Mouse (Mus musculus) CH12.LX (cell line): ENCODE measurements around the gene Sox2. TPM values are rescaled to one million over a fixed set of nuclear protein-coding genes. Genes with fewer than 3 reads are reported as not detected.

Experiments
- DNase-seq: peaks from one replicate; pipeline ENCODE4 v3.0.0-alpha.2; 2013; ENCODE audit errors: extremely low read depth
- H3K27ac ChIP-seq: 2 replicates; pipeline ENCODE4 v1.5.1; 2012; ENCODE audit warnings: low read depth, mild to moderate bottlenecking, control low read depth, moderate library complexity; ENCODE audit not compliant: insufficient read depth
- H3K27me3 ChIP-seq: replicated peaks from 2 replicates; pipeline ENCODE3; 2012; ENCODE audit warnings: inconsistent platforms
- H3K36me3 ChIP-seq, 2 experiments: replicated peaks in 1 of 2; 2 replicates each; pipeline versions ENCODE3 to v1.6.1; 2012; ENCODE audit warnings: inconsistent platforms in 1 of 2, low read length in 1 of 2, mild to moderate bottlenecking in 1 of 2, mixed read lengths in 1 of 2, moderate library complexity in 1 of 2; ENCODE audit not compliant: control insufficient read depth in 1 of 2, insufficient read depth in 1 of 2
- H3K4me1 ChIP-seq, 2 experiments: 2 replicates each; pipeline ENCODE4 v1.6.1; 2012; ENCODE audit warnings: inconsistent platforms in 1 of 2, moderate library complexity in 1 of 2; ENCODE audit not compliant: insufficient read depth in 2 of 2, control insufficient read depth in 1 of 2
- H3K4me2 ChIP-seq: 2 replicates; pipeline ENCODE4 v1.6.1; 2012; ENCODE audit warnings: low read depth, mild to moderate bottlenecking, control low read depth; ENCODE audit not compliant: poor library complexity, insufficient read depth, severe bottlenecking
- H3K4me3 ChIP-seq, 3 experiments: fragments of 150-350 bp in 1 of 3; sonication (generic) in 1 of 3; replicated peaks in 1 of 3; 2 replicates each; pipeline versions ENCODE3 to v1.5.1; 2011 to 2012; ENCODE audit warnings: low read depth in 2 of 3, low read length in 2 of 3, mild to moderate bottlenecking in 2 of 3, moderate library complexity in 2 of 3, control low read depth in 1 of 3, improper control_type of control experiment in 1 of 3, inconsistent platforms in 1 of 3, mixed read lengths in 1 of 3; ENCODE audit not compliant: poor library complexity in 1 of 3
- H3K79me2 ChIP-seq: replicated peaks from 2 replicates; pipeline ENCODE4 v1.6.1; 2012; ENCODE audit warnings: mild to moderate bottlenecking, moderate library complexity; ENCODE audit not compliant: control insufficient read depth, poor library complexity, insufficient read depth, severe bottlenecking; ENCODE audit errors: extremely low read depth
- H3K9ac ChIP-seq: 2 replicates; pipeline ENCODE4 v1.6.1; 2012; ENCODE audit warnings: low read depth, mild to moderate bottlenecking, control low read depth, moderate library complexity; ENCODE audit not compliant: insufficient read depth
- H3K9me3 ChIP-seq: replicated peaks from 2 replicates; pipeline ENCODE3; 2012; ENCODE audit warnings: low read length, inconsistent platforms, mixed read lengths
- BHLHE40 ChIP-seq: IDR thresholded peaks from 2 replicates; pipeline ENCODE4 v1.6.1; 2011; ENCODE audit warnings: mild to moderate bottlenecking, low read depth, low read length, improper control_type of control experiment
- CHD1 ChIP-seq: IDR thresholded peaks from 2 replicates; pipeline ENCODE4 v1.6.1; 2012; ENCODE audit warnings: low read depth, low read length, improper control_type of control experiment, inconsistent platforms
- CTCF ChIP-seq, 2 experiments: IDR thresholded peaks in 1 of 2; conservative IDR thresholded peaks in 1 of 2; 2 replicates each; pipeline ENCODE4 v1.5.1; 2011 to 2012; ENCODE audit warnings: low read depth in 2 of 2, low read length in 2 of 2, improper control_type of control experiment in 1 of 2, inconsistent platforms in 1 of 2, mild to moderate bottlenecking in 1 of 2, moderate library complexity in 1 of 2
- E2F4 ChIP-seq: IDR thresholded peaks from 2 replicates; pipeline ENCODE4 v1.6.1; 2011; ENCODE audit warnings: low read depth, low read length, improper control_type of control experiment; ENCODE audit not compliant: insufficient replicate concordance
- IRF4 ChIP-seq: IDR thresholded peaks from 2 replicates; pipeline ENCODE4 v1.6.1; 2014; ENCODE audit warnings: low read depth, mild to moderate bottlenecking, inconsistent platforms, low read length, improper control_type of control experiment
- KAT2A ChIP-seq: IDR thresholded peaks from 2 replicates; pipeline ENCODE4 v1.6.1; 2012; ENCODE audit warnings: low read length, improper control_type of control experiment, inconsistent platforms; ENCODE audit not compliant: insufficient replicate concordance
- MAX ChIP-seq: IDR thresholded peaks from 2 replicates; pipeline ENCODE4 v1.6.1; 2011; ENCODE audit warnings: low read length, improper control_type of control experiment
- MXI1 ChIP-seq: IDR thresholded peaks from 2 replicates; pipeline ENCODE4 v1.6.1; 2011; ENCODE audit warnings: mild to moderate bottlenecking, low read depth, low read length, improper control_type of control experiment
- NELFE ChIP-seq: IDR thresholded peaks from 2 replicates; pipeline ENCODE4 v1.6.1; 2011; ENCODE audit warnings: low read depth, low read length, improper control_type of control experiment
- PAX5 ChIP-seq: IDR thresholded peaks from 2 replicates; pipeline ENCODE4 v1.6.1; 2012; ENCODE audit warnings: low read length, inconsistent platforms, mixed read lengths
- RCOR1 ChIP-seq: conservative IDR thresholded peaks from 2 replicates; pipeline ENCODE4 v1.6.1; 2012; ENCODE audit warnings: low read depth, mild to moderate bottlenecking, inconsistent platforms, low read length, improper control_type of control experiment
- UBTF ChIP-seq: IDR thresholded peaks from 2 replicates; pipeline ENCODE4 v1.6.1; 2012; ENCODE audit warnings: low read depth, mild to moderate bottlenecking, inconsistent platforms, low read length, improper control_type of control experiment, moderate library complexity
- ZC3H11A ChIP-seq: IDR thresholded peaks from 2 replicates; pipeline ENCODE4 v1.6.1; 2012; ENCODE audit warnings: low read depth, mild to moderate bottlenecking, inconsistent platforms, low read length, improper control_type of control experiment
- ZNF384 ChIP-seq: IDR thresholded peaks from 2 replicates; pipeline ENCODE4 v1.6.1; 2012; ENCODE audit warnings: low read depth, low read length, improper control_type of control experiment, inconsistent platforms
- dilution Hi-C: fragments of 300-500 bp; cut with MboI; formaldehyde crosslinking; loops from 2 replicates; pipeline ENCODE4 v1.14.3; 2020; ENCODE audit warnings: low sequenced_read_pairs; ENCODE audit not compliant: extremely low pct_unique_long_range_greater_than_20kb, extremely low pct_ligation_motif_present
- in situ Hi-C: fragments of 300-500 bp; cut with MboI; formaldehyde crosslinking; loops from 3 replicates; pipeline ENCODE4 v1.14.3; 2019; ENCODE audit warnings: low sequenced_read_pairs, low pct_ligation_motif_present, low pct_unique_long_range_greater_than_20kb, mixed read lengths
- polyA plus RNA-seq: library from polyadenylated mRNA; unstranded; fragments of >175 nt; gene quantifications from 2 replicates; pipeline ENCODE4 v1.2.1, GENCODE M21; 2012; ENCODE audit warnings: low read depth; ENCODE audit not compliant: insufficient read length
- total RNA-seq, 2 experiments: library from RNA; depleted of rRNA; stranded (reverse); fragments of 300-350 nt in 1 of 2; fragments of >200 nt in 1 of 2; gene quantifications; 2 replicates each; pipeline ENCODE4 v1.2.3; 2012 to 2014

Sox2 gene
- total and polyA plus RNA-seq, 3 experiments, result not detected

- Histone ChIP-seq H3K27me3 (no peaks in the 10 kb centered on the region), H3K36me3 (no peaks in the 10 kb centered on the region), H3K4me2 (no peak overlapping the region), H3K4me1 (no peaks in the 10 kb centered on the region), H3K27ac (no peak overlapping the region), H3K9me3 (peaks cover 50% of the 10 kb centered on the region), H3K4me3 (no peak overlapping the region), H3K79me2 (no peaks in the 10 kb centered on the region), H3K9ac (no peak overlapping the region)
- dilution Hi-C loops (no loop called here), in situ Hi-C loops (no loop called here)
- TF ChIP-seq E2F4, result no peak
- TF ChIP-seq IRF4, result no peak
- TF ChIP-seq ZC3H11A, result no peak
- no peak for TF ChIP-seq MXI1
- DNase-seq, result no peak
Observed at GRCm38 (mm10) chr3:34678840-34679239, 28.6 kb downstream of the Sox2 start.

GRCm38 (mm10) chr3:34679439-34679838 is 29.2 kb downstream of the Sox2 start:
- Histone ChIP-seq H3K27me3 (no peaks in the 10 kb centered on the region), H3K36me3 (no peaks in the 10 kb centered on the region), H3K27ac (no peak overlapping the region), H3K79me2 (no peaks in the 10 kb centered on the region), H3K4me1 (no peaks in the 10 kb centered on the region), H3K9me3 (peaks cover 46% of the 10 kb centered on the region)
- TF ChIP-seq MAX (no peak), CTCF (conservative IDR thresholded peaks at IDR 0.05 in 1 of 2, IDR thresholded peaks at IDR 0.05 in 1 of 2; ENCODE audit: low read depth in 2 of 2, low read length in 2 of 2) (no peak)
- TF ChIP-seq, all 38 proteins: peak for 0
- no peak for DNase-seq
- in situ Hi-C loops, result no loop called here
- Histone ChIP-seq H3K4me2 (no peak overlapping the region), H3K4me3 (no peak overlapping the region), H3K9ac (no peak overlapping the region)
- dilution Hi-C loops, result no loop called here

GRCm38 (mm10) chr3:34679921-34680320 is 29.7 kb downstream of the Sox2 start:
- Histone ChIP-seq H3K79me2 (no peaks in the 10 kb centered on the region), H3K27ac (no peak overlapping the region), H3K4me1 (no peaks in the 10 kb centered on the region), H3K9me3 (peaks cover 46% of the 10 kb centered on the region), H3K27me3 (no peaks in the 10 kb centered on the region), H3K9ac (no peak overlapping the region), H3K4me2 (no peak overlapping the region), H3K36me3 (no peaks in the 10 kb centered on the region), H3K4me3 (no peak overlapping the region)
- no peak for DNase-seq
- TF ChIP-seq PAX5, result no peak
- no peak for TF ChIP-seq UBTF
- no peak for TF ChIP-seq CHD1
- no peak for TF ChIP-seq BHLHE40
- no peak for TF ChIP-seq E2F4
- no peak for TF ChIP-seq KAT2A
- no peak for TF ChIP-seq ZNF384
- no peak for TF ChIP-seq IRF4
- no peak for TF ChIP-seq RCOR1
- no peak for TF ChIP-seq NELFE
- TF ChIP-seq, all 38 proteins: peak for 0
- dilution Hi-C loops, result no loop called here
- in situ Hi-C loops, result no loop called here
